Mouse (Mus musculus) intestine, embryonic 15.5 days (tissue): ENCODE measurements around the gene Sall2. TPM values are rescaled to one million over a fixed set of nuclear protein-coding genes. Genes with fewer than 3 reads are reported as not detected.

ENCODE experiments used
- ATAC-seq: fragments of 200-750 bp; cut with Nextera tagmentation; 2 replicates; pipeline ENCODE4 v1.8.0; 2017; ENCODE audit warnings: moderate TSS enrichment, moderate library complexity
- H3K27ac ChIP-seq: fragments of 300-500 bp; sonication (generic); 2 replicates; pipeline ENCODE4 v1.5.1; 2015; ENCODE audit warnings: mild to moderate bottlenecking, inconsistent platforms
- H3K27me3 ChIP-seq: fragments of 300-500 bp; sonication (generic); replicated peaks from 2 replicates; pipeline ENCODE4 v1.6.1; 2015; ENCODE audit warnings: inconsistent platforms
- H3K36me3 ChIP-seq: fragments of 300-500 bp; sonication (generic); 2 replicates; pipeline ENCODE4 v1.6.1; 2015; ENCODE audit warnings: inconsistent platforms
- H3K4me1 ChIP-seq: fragments of 300-500 bp; sonication (generic); replicated peaks from 2 replicates; pipeline ENCODE4 v1.6.1; 2015; ENCODE audit warnings: inconsistent platforms
- H3K4me2 ChIP-seq: fragments of 300-500 bp; sonication (generic); replicated peaks from 2 replicates; pipeline ENCODE4 v1.6.1; 2015; ENCODE audit warnings: mild to moderate bottlenecking, inconsistent platforms
- H3K4me3 ChIP-seq: fragments of 300-500 bp; sonication (generic); replicated peaks from 2 replicates; pipeline ENCODE4 v1.5.1; 2015; ENCODE audit warnings: inconsistent platforms
- H3K9ac ChIP-seq: fragments of 300-500 bp; sonication (generic); 2 replicates; pipeline ENCODE4 v1.6.1; 2015; ENCODE audit warnings: inconsistent platforms
- H3K9me3 ChIP-seq: fragments of 300-500 bp; sonication (generic); 2 replicates; pipeline ENCODE4 v1.6.1; 2016; ENCODE audit warnings: inconsistent platforms
- WGBS: fragments of 180-500 bp; shearing (Covaris S2); methylation state at CpG from one replicate; pipeline ENCODE4 v1.1.7; 2015; 5-methylcytosine and 5-hydroxymethylcytosine counted together
- polyA plus RNA-seq: library from polyadenylated mRNA; unstranded; fragments of >200 nt; fragmentation: Nextera tagmentation; extraction: Ambion mirVana; gene quantifications from 2 replicates; pipeline ENCODE4 v1.2.1, GENCODE M21; 2015

Gene Sall2
- polyA plus RNA-seq, 1 experiment from 2014 or later = 10.2 TPM

- ATAC-seq = no peak
- H3K4me2 ChIP-seq = no peak overlapping the region
- no peak overlapping the region for H3K4me3 ChIP-seq
- peaks cover 15% of the 10 kb centered on the region; the same call in 1 of the 2 replicates for H3K36me3 ChIP-seq
- no peaks in the 10 kb centered on the region for H3K9me3 ChIP-seq
- H3K27me3 ChIP-seq = no peaks in the 10 kb centered on the region
- no peak overlapping the region for H3K9ac ChIP-seq
- H3K27ac ChIP-seq = no peak overlapping the region
- 0 out of 2 replicates have a peak, but pooled peaks cover 3% of the 10 kb centered on the region for H3K4me1 ChIP-seq
- WGBS = 94% methylated on average over 5 of the region's 5 CpGs
Observed at GRCm38 (mm10) chr14:52283629-52284028, 44.9 kb downstream of the Sall2 start.

- Histone ChIP-seq H3K9me3 (no peaks in the 10 kb centered on the region), H3K4me3 (peak overlapping the region; percentile 77), H3K9ac (peak overlapping the region; percentile 87), H3K4me1 (0 out of 2 replicates have a peak, but pooled peaks cover 3% of the 10 kb centered on the region), H3K27me3 (no peaks in the 10 kb centered on the region), H3K27ac (peak overlapping the region; percentile 89), H3K36me3 (no peaks in the 10 kb centered on the region), H3K4me2 (peak overlapping the region; percentile 67)
- no peak; the same call in 1 of the 2 replicates for ATAC-seq
- under 1% methylated on average over 21 of the region's 21 CpGs for WGBS
Observed at GRCm38 (mm10) chr14:52279747-52280120, 48.8 kb downstream of the Sall2 start.

- Histone ChIP-seq H3K9ac (peak within 1 kb of the TSS; percentile 87), H3K36me3 (no peaks in the 10 kb centered on the region), H3K27ac (peak within 1 kb of the TSS; percentile 89), H3K4me2 (peak within 1 kb of the TSS; percentile 67), H3K4me1 (0 out of 2 replicates have a peak, but pooled peaks cover 3% of the 10 kb centered on the region), H3K4me3 (peak within 1 kb of the TSS; percentile 77), H3K9me3 (no peaks in the 10 kb centered on the region), H3K27me3 (no peaks in the 10 kb centered on the region)
- peak; percentile 99 for ATAC-seq
- under 1% methylated on average over 62 of the region's 66 CpGs for WGBS
Observed at GRCm38 (mm10) chr14:52278932-52279746, 49.4 kb downstream of the Sall2 start, which contains the start of the genes Tox4 and Rab2b. Gene Tox4 (plus strand): TSS chr14:52279146. Gene Rab2b (minus strand): TSS chr14:52279545.

- no peak overlapping the region for H3K9ac ChIP-seq
- H3K4me1 ChIP-seq = 0 out of 2 replicates have a peak, but pooled peaks cover 3% of the 10 kb centered on the region
- H3K36me3 ChIP-seq = no peaks in the 10 kb centered on the region
- no peak overlapping the region for H3K4me3 ChIP-seq
- H3K27ac ChIP-seq = no peak overlapping the region
- no peaks in the 10 kb centered on the region for H3K9me3 ChIP-seq
- H3K27me3 ChIP-seq = no peaks in the 10 kb centered on the region
- ATAC-seq = no peak
- 91% methylated on average over 4 of the region's 4 CpGs for WGBS
- no peak overlapping the region for H3K4me2 ChIP-seq
Observed at GRCm38 (mm10) chr14:52277210-52277609, 51.4 kb downstream of the Sall2 start.

GRCm38 (mm10) chr14:52272781-52273180, 55.8 kb downstream of the Sall2 start:
- no peak overlapping the region for H3K4me3 ChIP-seq
- H3K9me3 ChIP-seq = no peaks in the 10 kb centered on the region
- H3K27me3 ChIP-seq = no peaks in the 10 kb centered on the region
- 73% methylated on average over 3 of the region's 3 CpGs for WGBS
- H3K36me3 ChIP-seq = no peaks in the 10 kb centered on the region
- no peak overlapping the region for H3K4me2 ChIP-seq
- no peak overlapping the region for H3K27ac ChIP-seq
- H3K9ac ChIP-seq = no peak overlapping the region
- no peaks in the 10 kb centered on the region for H3K4me1 ChIP-seq
- ATAC-seq = no peak

Other genes with a start within 250 kb of the Sall2 start
- 555 and 601 TPM in 2 replicates for gene Hnrnpc, start 224.7 kb downstream of the Sall2 start, polyA plus RNA-seq
- 60.1 and 62.2 TPM in 2 replicates for gene Rpgrip1, start 218.1 kb downstream of the Sall2 start, polyA plus RNA-seq
- gene Supt16, start 131.3 kb downstream of the Sall2 start, polyA plus RNA-seq = 53.1 and 61.1 TPM in 2 replicates
- 23.9 and 27.1 TPM in 2 replicates for gene Chd8, start 71.0 kb downstream of the Sall2 start, polyA plus RNA-seq
- 36.0 and 36.1 TPM in 2 replicates for gene Tox4, start 49.6 kb downstream of the Sall2 start, polyA plus RNA-seq
- gene Rab2b, start 49.2 kb downstream of the Sall2 start, polyA plus RNA-seq = 13.7 and 16.0 TPM in 2 replicates
- gene Mettl3, start 23.6 kb downstream of the Sall2 start, polyA plus RNA-seq = 37.6 and 41.1 TPM in 2 replicates
- gene Olfr1513, start 27.6 kb upstream of the Sall2 start, polyA plus RNA-seq = not detected in 2 replicates
- not detected in 2 replicates for gene Olfr1512, start 50.4 kb upstream of the Sall2 start, polyA plus RNA-seq
- gene Olfr1511, start 68.6 kb upstream of the Sall2 start, polyA plus RNA-seq = not detected in 2 replicates
- not detected in 2 replicates for gene Olfr1510, start 85.6 kb upstream of the Sall2 start, polyA plus RNA-seq
- gene Olfr1509, start 114.2 kb upstream of the Sall2 start, polyA plus RNA-seq = not detected in 2 replicates
- not detected in 2 replicates for gene Olfr1508, start 138.7 kb upstream of the Sall2 start, polyA plus RNA-seq
- gene Olfr1507, start 167.0 kb upstream of the Sall2 start, polyA plus RNA-seq = not detected in 2 replicates